10 mouse cellular contexts compared by ENCODE assay signal in the genomic region with DNA sequence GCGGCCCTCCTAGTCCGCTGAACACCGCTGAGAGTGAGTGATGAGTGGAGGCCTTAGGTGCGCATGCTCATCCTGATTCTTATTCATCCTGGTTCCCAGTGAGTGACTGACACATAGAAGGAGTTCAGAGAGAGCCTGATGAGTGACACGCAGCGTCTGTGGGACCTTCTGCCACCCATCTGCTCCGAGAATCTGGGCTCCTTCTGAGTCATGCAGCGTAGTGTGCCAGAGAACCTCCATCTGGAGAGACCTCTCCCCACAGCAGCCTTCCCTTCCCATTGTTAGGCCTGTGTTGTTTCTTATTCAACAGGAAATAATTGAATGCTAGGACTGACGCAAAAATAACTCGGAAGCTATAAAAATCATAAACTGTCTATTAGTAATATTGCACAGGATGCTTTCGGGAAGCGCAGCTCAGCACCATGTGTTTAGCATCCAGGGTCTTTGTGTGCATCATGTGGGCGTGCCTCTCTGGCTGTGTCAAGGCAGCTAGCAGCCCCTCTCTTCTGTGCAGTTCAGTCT.
DNase-seq lines count a peak whose midpoint lies in the region; ATAC-seq and TF ChIP-seq lines count a peak whose summit lies in the region.
"Had no signal": no experiment of that assay in that cellular context is flagged by ENCODE, and none has a peak within 500 bp of the region (broad histone marks: within the 10 kb centered on the region; RNA-seq: fewer than 3 reads in every experiment).

No protein-coding gene starts in this region.

- no peak overlapping the region for H3K4me2 ChIP-seq in hindbrain, embryonic 13.5 days
- H3K4me2 ChIP-seq in hindbrain, embryonic 12.5 days (replicated peaks), result no peak overlapping the region
- H3K4me2 ChIP-seq: heart, embryonic 11.5 days had no signal

- TF ChIP-seq CTCF in layer of hippocampus, adult 2 months (conservative IDR thresholded peaks at IDR 0.05), result no peak

- no peak overlapping the region for H3K4me3 ChIP-seq in hindbrain, embryonic 13.5 days
- no peak overlapping the region for H3K4me3 ChIP-seq in hindbrain, embryonic 12.5 days
- H3K4me3 ChIP-seq in layer of hippocampus, adult 2 months, result no peak overlapping the region

- H3K9ac ChIP-seq in hindbrain, embryonic 13.5 days, result no peak overlapping the region
- H3K9ac ChIP-seq in hindbrain, embryonic 12.5 days, result no peak overlapping the region

- H3K27ac ChIP-seq in hindbrain, embryonic 13.5 days, result no peak overlapping the region
- H3K27ac ChIP-seq in hindbrain, embryonic 12.5 days, result no peak overlapping the region
- peak overlapping the region; percentile 47; the same call in 1 of the 2 replicates for H3K27ac ChIP-seq in layer of hippocampus, adult 2 months
- H3K27ac ChIP-seq: macrophage had no signal

- 84% methylated on average over 13 of the region's 13 CpGs for WGBS in hindbrain, embryonic 13.5 days
- 83% methylated on average over 13 of the region's 13 CpGs for WGBS in hindbrain, embryonic 12.5 days

- H3K4me1 ChIP-seq in hindbrain, embryonic 13.5 days (replicated peaks), result no peaks in the 10 kb centered on the region
- H3K4me1 ChIP-seq in hindbrain, embryonic 12.5 days, result no peaks in the 10 kb centered on the region

- peak; percentile 60 to 61 for DNase-seq in cerebellum, postnatal 14 days
- peak; percentile 92 to 93 for DNase-seq in layer of hippocampus, adult 2 months (ENCODE audit: low spot score in 2 of 2)
- DNase-seq in lung, postnatal 10 days, result peak; percentile 79
- no peak for DNase-seq in heart, adult 18-20 months
- DNase-seq in neural tube, embryonic 10.5 days (ENCODE audit: extremely low spot score, low spot score), result no peak
- no peak for DNase-seq in ovary, postnatal 10 days (ENCODE audit: low spot score)

- no peaks in the 10 kb centered on the region for H3K36me3 ChIP-seq in hindbrain, embryonic 13.5 days
- H3K36me3 ChIP-seq in hindbrain, embryonic 12.5 days, result no peaks in the 10 kb centered on the region

- H3K27me3 ChIP-seq in hindbrain, embryonic 13.5 days, result no peaks in the 10 kb centered on the region
- H3K27me3 ChIP-seq in hindbrain, embryonic 12.5 days, result no peaks in the 10 kb centered on the region

- H3K9me3 ChIP-seq in hindbrain, embryonic 13.5 days, result no peaks in the 10 kb centered on the region
- no peaks in the 10 kb centered on the region for H3K9me3 ChIP-seq in hindbrain, embryonic 12.5 days (replicated peaks)

- peak; percentile 55; the same call in 1 of the 2 replicates for ATAC-seq in hindbrain, embryonic 13.5 days (ENCODE audit: low FRiP score)
- no peak for ATAC-seq in hindbrain, embryonic 12.5 days (ENCODE audit: low FRiP score)

Comparison
In these comparisons a context has a peak if more than half of its experiments do, and no peak if none do; other contexts are left out.
1. DNase-seq: peak in cerebellum, postnatal 14 days (2 of 2), layer of hippocampus, adult 2 months (2 of 2) and lung, postnatal 10 days (single experiment); none in heart, adult 18-20 months (0 of 2), neural tube, embryonic 10.5 days (single experiment) and ovary, postnatal 10 days (single experiment).